Mouse (Mus musculus) left cerebral cortex, postnatal 36 days (tissue): ENCODE measurements around the gene Chd1. TPM values are rescaled to one million over a fixed set of nuclear protein-coding genes. Genes with fewer than 3 reads are reported as not detected.

Source experiments
- DNase-seq, 2 experiments: peaks; one replicate each; pipeline ENCODE4 v3.0.0; 2021 to 2022; ENCODE audit warnings: low spot score in 2 of 2, mixed read lengths in 1 of 2
- intact Hi-C: fragments of 180-260 bp; cut with DNase I; formaldehyde crosslinking; loops from one replicate; pipeline ENCODE4 v1.15.1; 2025
- total RNA-seq, 2 experiments: library from RNA; stranded (reverse); gene quantifications; 2 replicates each; pipeline ENCODE4 v1.2.3; 2021

The Chd1 gene
- total RNA-seq = 10 to 100 TPM; 19.4 to 21.6 TPM

DNA sequence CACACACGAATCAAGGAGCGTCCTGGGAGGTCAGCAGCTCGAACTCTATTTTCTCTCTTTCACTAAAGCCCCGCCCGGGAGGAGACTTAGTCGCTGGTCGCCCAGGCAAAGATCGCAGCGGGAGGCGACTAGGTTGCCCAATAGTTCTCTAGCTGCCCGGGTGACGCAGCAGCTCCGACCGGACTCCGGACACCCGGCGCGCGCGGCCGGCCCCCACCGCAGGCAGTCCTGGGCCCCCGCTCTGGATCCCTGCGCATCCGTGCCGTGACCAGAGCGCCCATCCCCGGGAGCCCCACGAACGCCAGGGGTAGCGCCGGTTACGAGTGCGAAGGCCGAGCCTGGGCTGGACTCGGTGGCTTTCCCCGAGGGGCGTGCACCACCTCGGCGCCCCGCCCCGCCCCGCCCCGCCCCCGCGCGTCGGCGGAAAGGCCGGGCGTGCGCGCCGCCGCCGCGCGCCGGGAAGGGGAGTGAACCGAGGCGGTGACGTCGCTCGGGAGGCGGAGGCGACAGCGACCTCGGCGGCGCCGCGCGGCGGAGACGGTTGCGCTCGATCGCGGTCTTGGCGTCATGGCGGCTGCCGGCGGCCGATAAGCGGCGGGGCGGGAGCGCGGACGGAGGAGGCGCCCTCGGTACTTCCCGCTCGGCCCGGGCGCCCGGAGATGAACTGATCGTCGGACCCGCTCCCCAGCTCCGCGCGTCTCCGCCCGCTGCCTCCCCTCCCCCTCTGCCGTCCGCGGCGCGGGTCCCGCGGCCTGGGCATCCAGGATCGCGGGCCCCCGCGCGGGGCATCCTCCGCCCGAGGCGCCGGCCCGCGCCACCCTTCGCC lies at the start of gene Chd1:
Gene Chd1, plus strand, starts transcription at position 493 of the 826 bp plus-strand sequence.
- peak; percentile 87 to 89 for DNase-seq
- intact Hi-C loops = no loop called here

DNA sequence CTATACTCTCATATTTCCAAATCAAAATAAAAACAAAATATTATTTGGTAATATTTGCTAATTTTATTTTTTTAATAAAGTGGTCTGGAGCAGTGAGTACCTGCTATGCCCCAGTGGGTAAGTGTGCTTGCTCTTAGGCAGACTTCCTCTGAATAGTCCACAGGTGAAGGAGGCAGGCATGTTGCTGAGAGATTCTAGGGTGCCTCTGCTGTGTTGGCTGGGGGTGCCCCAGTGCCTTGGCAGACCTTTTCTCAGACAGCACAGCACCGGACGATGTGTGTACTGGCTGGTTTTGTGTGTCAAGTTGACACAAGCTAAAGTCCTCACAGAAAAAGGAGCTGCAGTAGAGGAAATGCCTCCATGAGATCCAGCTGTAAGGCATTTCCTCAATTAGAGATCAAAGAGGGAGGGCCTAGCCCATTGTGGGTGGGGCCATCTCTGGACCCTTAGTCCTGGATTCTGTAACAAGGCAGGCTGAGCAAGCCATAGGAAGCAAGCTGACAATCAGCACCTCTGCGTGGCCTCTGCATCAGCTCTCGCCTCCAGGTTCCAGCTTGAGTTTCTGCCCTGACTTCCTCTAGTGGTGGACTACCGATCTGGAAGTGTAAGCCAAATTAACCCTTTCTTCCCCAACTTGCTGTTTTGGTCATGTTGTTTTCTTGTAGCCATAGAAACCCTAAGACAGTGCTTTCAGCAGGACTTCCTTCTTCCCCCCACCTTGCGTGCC lies 47.7 kb upstream of the Chd1 start:
- intact Hi-C loops = no loop called here

DNA sequence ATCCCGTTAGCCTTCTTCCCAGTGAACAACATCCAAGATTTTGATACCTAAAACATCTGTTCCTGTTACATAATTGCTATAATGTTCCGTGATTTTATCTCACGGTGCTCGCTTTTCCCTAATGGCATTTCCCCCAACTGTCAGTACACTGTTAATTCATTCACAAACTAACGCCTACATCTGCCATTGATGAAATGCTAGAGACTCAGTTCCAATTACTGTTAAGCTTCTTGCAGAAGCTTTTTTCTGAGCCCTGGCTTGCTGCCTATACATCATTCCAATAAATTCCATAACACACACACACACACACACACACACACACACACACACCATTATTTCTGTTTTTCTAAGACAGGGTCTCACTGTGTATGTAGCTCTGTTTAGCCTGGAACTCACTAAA lies 31.9 kb upstream of the Chd1 start:
- no peak for DNase-seq
- intact Hi-C loops = no loop called here

More for the DNA sequence above, 47.7 kb upstream of the Chd1 start:
- DNase-seq = no peak

DNA sequence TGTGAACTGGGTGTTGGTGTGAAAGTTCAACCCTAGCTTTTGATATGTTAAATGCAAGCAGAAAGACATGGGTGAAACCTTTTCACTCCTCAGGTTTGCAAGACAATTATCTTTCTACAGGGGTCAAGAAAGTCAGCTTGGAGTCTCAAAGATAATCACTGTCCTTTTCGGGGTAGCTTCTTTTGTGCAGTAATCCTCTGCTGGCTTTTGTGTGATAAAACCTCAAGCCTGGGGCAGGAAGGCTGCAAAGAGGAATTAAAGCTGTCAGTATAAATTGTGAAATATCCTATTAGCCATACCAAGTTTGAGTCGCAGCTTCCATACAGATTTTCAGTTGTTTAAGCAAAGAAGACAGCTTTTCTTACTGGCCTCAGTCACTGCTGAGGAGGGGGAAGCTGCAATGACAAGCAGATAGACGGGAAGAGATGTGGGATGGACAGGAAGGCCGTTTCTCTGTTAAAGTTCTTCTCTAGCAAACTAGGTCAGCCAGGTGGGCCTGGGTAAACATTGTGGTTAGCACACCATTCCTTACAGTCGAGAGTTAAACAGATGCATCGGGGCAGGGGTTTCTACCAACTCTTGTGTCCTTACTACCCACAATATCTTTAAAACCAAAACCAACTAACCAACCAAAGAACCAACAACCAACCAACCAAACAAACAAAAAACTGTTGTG lies 26.7 kb upstream of the Chd1 start:
- intact Hi-C loops = no loop called here

DNA sequence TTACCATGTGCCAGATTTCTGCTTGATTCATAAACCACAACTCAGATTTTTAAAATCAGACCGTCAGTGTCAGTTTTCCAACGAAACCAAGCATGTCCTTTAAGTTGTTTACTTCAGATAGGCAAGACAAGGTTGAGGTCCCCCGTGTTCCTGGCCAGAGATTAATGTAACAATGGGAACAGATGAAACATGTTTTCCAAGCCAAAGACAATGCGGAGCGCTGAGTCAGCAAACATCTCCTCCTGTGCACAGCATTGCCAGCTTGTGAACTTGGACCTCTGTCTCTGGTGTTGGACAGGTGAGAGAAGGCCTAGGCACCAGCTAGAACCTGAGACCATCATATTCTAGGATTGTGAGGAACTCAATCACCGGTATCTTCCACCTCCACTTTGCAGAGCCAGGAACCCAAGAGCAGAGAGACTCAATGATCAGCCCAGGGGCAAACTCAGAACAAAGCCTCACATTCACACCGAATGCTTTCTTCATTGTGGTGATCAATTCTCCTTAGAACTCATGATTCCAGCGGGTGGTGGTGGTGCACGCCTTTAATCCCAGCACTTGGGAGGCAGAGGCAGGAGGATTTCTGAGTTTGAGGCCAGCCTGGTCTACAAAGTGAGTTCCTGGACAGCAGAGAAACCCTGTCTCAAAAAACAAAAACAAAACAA lies 24.7 kb upstream of the Chd1 start:
- DNase-seq = no peak
- intact Hi-C loops = no loop called here

More for the DNA sequence above, 26.7 kb upstream of the Chd1 start:
- DNase-seq = no peak

DNA sequence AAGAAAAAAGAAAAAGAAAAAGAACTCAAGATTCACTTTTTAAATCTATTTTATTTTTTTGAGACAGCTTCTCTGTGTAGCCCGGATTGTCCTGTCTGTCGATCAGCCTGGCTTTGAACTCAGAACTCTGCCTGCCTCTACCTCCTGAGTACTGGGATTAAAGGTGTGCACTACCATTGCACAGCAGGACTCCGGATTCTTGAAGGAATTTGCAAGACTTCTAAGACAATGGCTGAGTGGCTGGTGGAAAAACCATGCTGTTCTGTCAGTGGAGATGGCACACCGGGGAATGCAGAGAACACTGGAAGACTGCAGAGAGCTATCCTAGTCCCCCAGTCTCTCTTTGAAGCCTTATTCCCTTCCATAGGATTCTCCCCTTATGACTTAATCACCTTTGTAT lies 24.1 kb upstream of the Chd1 start:
- no peak for DNase-seq
- intact Hi-C loops = no loop called here

DNA sequence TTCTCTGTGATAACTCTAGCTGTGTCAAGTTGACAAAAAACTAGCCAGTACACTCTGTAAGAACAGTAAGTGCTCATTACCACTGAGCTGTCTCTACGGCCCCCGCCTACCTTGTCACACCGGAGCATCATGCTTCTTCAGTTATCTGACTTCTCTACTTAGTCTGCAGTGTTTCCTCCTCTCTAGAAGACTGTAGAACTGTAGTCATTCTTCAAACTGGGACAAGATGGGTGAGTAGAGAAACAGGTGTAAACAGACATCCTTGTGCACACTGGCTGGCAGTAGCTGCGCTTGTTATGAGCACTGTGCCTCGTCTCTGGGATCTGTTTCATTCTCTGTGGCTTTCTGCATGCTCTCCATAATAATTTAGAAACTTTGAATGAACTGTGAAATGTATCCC lies 18.4 kb upstream of the Chd1 start:
- no peak for DNase-seq

DNA sequence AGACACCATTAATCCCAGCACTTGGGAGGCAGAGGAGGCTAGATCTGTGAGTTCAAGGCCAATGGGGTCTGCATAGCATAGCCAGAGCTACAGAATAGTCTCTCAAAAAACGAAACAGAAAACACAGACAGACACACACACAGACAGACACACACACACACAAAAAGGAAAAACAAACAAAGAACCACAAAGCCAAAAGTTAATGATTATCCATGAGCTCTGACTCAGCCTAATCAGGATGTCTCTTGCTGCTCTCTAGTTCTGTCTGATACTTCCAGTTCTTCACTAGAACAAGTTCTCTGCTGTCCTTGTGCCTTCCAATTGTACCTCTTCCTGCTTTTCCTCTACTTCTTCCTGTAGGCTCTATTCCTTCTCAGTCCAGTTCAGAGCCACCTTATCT lies 14.5 kb upstream of the Chd1 start:
- no peak for DNase-seq
- intact Hi-C loops = no loop called here

More for the DNA sequence above, 18.4 kb upstream of the Chd1 start:
- intact Hi-C loops = no loop called here

DNA sequence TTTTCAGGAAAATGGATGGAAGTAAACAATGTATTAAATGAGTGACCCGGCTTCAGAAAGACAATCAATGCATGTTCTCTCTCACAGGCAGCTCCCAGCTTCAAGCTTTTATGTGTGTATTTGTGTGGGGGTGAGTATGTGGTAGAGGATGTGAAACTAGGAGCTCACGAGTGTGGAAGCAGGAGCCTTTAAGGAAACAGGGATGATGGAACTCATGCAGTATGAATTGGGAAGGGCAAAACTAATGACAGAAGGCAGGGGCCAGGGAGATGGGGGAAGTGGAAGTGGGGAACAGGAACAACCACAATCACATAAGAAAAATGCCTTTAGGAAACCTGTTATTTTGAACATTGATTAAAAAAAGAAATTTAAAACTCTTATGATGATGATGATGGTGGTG lies 9.2 kb upstream of the Chd1 start:
- intact Hi-C loops = no loop called here
- no peak for DNase-seq

DNA sequence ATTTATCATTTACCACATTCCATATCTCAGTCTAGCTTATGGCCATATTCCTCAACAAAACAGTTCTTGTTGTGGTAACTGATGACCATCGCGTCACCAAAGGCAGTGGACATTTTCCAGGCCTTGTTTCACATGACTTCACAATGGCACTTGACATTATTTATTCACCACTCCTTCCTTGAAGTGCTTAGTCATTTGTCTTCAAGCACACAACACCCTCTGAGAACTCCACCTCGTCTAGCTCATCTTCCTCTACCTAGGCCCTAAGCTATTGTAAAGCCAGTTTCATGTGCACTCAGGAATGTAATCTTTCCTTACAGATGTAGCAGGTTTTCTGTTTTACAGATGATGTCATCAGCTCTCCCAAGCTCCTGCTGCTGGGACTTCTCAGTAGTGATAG lies 5.8 kb upstream of the Chd1 start:
- no peak for DNase-seq
- intact Hi-C loops = no loop called here

DNA sequence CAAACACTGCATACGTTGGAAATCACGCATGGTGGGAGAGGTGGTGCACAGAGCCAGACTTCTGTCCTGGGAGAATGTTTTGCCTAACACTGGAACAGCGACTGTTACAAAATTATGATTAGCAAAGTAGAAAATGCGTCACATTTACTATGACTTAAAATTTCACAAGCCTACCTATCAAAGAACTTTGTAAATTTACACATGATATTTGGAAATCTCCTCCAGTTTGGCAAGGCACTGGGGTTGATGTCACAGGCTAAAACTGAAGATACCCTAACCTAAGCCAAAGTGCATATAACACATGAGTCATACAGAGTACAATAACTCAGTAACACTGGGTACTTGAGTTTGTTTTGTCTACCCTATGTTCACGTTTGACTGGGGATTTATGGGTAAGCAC lies 3.3 kb upstream of the Chd1 start:
- intact Hi-C loops = no loop called here
- DNase-seq = no peak

DNA sequence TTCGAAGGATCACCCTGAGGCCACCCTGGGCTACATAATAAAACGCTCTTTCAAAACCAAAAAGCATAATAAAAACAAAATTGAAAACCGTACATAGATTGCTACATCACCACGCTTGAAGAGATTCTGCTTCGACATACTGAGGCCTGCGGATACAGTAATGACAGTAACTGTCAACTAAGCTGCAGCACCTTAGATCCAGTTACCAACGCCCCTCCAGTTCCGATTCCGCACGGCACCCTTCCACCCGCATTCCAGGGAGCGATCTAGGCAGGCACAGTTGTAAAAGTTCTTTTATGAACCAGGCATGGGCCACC lies 651 bp upstream of the Chd1 start:
- DNase-seq = no peak
- intact Hi-C loops = no loop called here

DNA sequence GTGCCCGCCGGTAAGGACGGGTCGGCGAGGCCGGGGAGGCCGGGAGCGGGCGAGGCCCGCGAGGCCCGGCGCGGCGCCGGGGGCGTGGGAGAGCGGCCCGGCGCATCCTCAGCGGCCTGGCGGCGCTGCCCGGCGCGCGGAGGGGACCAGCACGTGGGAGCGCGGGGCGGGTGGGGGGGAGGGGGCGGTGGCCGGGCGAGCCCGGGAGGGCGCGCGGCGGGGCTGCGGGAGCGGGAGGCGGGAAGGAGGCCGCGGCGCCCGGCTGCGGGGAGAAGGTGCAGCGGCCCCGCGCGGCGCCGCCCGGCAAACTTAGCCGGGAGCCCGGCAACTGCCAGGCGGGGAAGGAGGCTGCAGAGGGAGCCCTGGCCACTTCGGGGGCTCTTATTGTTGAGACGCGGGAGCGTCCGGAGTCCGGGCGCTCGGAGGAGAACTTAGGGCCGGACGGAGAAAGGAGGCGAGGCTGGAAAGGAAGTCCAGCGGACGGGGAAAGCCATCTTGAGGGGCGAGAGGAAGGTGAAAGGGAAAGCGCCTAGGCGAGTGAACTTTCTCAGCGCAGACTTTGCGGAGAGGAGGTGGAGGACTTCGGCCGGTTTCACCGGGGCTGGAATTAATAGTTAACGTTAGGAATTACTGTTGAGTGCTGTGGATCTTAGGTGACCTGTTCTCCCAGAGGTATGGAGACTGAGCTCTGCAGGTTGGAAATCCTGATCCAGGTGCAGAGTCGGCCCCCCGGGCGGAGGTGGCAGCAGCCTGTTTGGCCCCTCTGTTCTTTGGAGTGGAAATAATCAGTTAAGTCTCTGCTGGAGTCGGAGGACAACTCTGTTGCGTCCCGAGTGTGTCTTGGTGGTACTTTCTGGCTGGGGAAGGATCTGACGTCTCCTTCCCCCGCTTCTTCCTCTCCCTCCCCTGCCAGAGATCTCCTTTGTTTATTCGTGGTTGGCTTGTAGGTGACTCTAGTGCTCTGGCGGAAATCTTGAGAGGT lies 827 bp downstream of the Chd1 start:
- intact Hi-C loops = no loop called here
- peak; percentile 6 to 25 for DNase-seq

DNA sequence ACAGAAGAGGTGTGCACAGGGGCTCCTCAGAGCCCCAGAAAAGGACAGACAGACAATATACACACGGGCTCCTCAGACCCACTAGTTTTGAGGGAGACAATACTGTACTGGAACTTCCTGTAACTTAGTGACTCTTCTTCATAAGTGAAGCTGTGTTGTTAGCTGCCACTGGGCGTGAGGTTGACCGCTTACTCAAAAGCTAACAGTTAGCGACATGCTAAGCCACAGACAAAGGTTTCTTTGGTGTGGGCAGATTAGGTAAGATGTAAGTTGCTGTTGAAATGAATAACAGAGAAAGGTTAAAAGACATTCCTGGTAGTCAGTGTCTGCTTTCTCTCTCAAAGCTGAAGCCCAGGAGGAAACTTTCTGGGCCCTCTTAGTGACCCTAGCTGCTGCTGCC lies 9.7 kb downstream of the Chd1 start:
- intact Hi-C loops = no loop called here
- no peak for DNase-seq

DNA sequence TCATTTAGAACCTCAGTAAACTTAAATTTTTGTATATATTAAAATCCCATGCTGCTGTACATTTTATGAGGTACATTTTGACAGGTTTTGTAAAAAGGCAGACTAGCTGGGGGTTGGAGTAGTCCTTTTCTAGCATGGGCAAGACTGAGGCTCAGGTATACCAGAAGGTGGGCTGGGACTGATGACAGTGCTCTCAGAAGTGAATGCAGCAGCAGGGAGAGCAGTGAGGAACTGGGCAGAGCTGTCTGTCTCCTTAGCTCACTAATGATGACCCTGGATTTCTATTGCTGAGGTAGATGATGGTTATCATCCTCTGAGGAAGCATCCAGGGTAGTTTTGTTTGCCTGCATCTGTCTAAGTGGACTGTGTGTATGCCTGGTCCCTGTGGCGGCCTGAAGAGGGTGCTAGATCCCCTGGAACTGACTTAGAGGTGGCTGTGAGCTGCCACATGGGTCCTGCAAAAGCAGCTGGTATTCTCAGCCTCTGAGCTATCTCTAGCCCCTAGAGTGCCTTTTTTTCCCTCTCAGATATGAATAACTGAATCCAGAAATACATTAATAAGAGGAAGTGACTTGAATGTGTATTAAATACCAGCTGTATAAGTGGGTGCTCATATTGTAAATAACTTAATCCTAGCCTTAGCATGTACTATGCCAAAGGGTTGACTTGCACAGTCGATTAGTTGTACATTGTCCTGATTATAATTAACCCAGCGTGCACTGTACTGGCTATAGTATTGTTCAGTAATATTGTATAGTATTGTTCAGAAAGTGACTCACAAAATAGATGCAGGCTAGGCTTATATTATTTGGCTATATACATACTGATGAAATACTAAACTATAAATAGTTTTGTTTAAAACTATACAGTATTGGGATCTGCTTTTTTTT lies 10.5 kb downstream of the Chd1 start:
- no peak for DNase-seq
- intact Hi-C loops = no loop called here

DNA sequence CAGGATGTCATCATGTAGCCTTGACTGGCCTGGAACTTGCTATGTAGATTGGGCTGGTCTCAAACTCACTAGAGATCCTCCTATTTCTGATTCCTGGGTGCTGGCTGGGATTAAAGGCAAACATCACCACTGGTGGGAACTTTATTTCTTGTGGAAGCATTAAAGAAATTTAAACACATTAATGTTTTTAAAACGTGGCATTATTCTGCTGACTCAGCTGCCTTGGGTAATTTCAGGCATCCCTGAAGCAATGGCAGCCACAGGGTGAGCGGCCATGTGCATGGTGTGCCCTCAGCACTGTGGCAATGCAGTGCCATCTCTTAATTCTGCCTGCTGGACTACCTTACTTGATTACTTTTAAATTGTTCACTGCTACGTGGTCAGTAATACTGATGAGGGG lies 11.2 kb downstream of the Chd1 start:
- no peak for DNase-seq

DNA sequence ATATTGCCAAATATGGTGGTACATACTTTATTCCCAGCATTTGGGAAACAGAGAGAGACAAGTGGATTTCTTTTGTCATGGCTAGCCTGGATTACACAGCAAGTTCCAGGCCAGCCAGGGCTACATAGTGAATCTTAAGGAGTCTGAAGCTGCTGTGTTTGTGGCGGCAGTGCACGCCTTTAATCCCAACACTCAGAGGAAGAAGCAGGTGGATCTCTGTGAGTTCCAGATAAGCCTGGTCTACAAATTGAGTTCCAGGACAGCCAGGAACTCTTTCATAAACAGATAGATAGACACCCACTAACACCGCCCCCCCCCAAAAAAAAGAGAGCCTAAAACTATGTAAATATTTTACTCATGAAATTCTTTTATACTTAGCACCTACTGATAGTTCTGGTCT lies 16.1 kb downstream of the Chd1 start:
- intact Hi-C loops = loop anchor here (5.0 kb wide), 1 partner anchor 189 kb away; no protein-coding TSS in a partner anchor

More for the DNA sequence above, 11.2 kb downstream of the Chd1 start:
- intact Hi-C loops = no loop called here

DNA sequence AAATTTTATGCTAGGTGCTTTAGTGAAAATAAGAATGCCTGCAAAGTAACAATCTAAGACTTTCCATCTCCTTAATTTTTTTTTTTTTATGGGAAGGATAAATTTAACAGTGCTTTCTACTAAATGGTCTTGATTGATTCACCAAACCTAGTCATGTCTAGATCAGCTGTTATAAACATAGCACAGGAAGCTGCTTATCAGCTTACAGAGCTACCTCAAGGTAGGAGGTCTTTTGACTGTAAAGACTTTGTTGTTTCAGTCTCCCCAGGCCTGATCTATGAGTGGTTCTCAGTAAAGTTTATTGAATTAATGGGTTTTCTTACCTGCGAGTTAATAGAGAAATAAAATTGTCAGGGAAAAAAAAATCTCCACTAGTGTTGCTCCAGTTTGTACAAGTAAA lies 18.5 kb downstream of the Chd1 start:
- no peak for DNase-seq
- intact Hi-C loops = loop anchor here (5.0 kb wide), 1 partner anchor 191 kb away; no protein-coding TSS in a partner anchor

More for the DNA sequence above, 16.1 kb downstream of the Chd1 start:
- no peak for DNase-seq
